Mouse (Mus musculus) gastrocnemius, postnatal 14 days (tissue): ENCODE results near the gene Ntsr2. TPM values are rescaled to one million over a fixed set of nuclear protein-coding genes. Genes with fewer than 3 reads are reported as not detected.
A peak's percentile ranks its signal among the peaks of the same experiment; 100 is the strongest.
"Not testable (repeated sequence)": the region's sequence is repeated elsewhere in the genome, so short reads cannot be mapped to it uniquely, and the experiment has no call there.

Experiments used
- DNase-seq: peaks from one replicate; pipeline ENCODE4 v3.0.0; 2021; ENCODE audit warnings: mixed read lengths
- intact Hi-C: fragments of 180-260 bp; cut with DNase I; formaldehyde crosslinking; loops from one replicate; pipeline ENCODE4 v1.15.1; 2025; ENCODE audit warnings: low total_unique reads
- total RNA-seq, 2 experiments: library from RNA; stranded (reverse); gene quantifications; 2 replicates each; pipeline ENCODE4 v1.2.3; 2021

The Ntsr2 gene
- total RNA-seq, 2 experiments from 2014 or later: 1.5 to 1.7 TPM

DNA sequence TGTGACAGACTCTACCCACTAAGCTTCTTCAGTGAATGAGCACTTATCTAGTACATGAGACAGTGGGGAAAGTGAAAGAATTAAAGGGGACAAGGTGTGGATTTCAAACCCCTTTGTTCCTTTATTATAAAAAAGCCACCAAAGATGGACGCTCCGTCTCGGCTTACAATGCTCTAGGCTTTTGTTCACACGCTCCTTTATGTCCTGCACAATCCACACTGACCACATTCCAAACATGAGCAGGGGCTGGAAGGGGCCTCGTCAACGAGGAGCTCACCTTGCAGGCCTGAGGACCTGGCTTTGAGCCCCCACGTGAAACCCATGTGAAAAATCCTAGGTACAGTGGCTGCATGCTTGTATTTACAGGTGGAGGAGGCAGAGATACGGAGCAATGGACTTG lies 8.5 kb upstream of the Ntsr2 start:
- no peak for DNase-seq
- intact Hi-C loops: no loop called here

DNA sequence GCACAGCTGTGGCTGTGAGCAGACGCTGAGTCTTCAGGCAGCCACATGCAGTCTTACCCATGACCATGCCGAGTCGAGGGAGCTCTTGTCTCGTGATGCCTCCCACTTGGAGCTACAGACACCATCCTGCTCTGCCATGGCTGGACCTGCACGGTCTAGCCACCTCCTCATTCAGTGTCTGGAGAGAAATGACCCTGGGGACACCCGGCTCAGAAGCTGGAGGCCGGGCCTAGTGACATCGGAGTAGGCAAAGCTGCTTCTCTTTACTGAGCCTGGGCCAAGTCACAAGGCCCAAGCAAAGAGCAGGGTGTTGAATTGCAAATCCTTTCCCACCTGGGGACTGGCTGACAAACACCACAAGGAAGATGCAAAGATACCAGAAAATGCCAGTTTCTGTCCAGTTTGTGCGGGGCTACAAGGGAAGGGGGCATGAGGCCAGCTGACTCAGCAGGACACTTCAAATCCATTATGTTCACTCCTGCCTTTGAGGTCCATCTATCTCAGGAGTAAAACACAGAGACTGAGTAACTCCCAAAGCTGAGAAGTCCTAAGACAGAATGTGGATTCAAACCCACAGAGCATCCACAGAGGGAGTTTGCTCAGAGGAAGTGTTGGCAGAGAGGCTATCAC lies 6.3 kb upstream of the Ntsr2 start:
- DNase-seq: peak; percentile 40
- intact Hi-C loops: no loop called here

DNA sequence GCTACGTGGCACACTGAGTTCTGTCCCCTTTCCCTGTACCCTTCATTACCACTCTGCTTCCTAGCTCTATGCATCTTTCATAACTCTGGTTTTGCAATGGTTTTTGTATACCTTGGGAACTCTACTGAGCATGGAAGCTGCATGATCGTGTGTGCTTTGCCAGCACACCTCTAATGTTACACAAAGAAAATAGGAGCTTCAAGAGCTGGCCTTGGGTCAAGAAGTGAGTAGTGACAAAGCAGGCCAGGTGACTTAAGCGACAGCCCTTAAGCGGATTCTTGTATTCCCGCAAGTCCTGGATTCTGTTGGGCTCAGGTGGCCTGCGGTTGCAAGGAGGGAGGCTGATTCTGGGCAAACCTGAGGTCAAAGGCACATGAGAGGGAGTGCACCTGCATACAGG lies 4.9 kb upstream of the Ntsr2 start:
- DNase-seq: no peak

DNA sequence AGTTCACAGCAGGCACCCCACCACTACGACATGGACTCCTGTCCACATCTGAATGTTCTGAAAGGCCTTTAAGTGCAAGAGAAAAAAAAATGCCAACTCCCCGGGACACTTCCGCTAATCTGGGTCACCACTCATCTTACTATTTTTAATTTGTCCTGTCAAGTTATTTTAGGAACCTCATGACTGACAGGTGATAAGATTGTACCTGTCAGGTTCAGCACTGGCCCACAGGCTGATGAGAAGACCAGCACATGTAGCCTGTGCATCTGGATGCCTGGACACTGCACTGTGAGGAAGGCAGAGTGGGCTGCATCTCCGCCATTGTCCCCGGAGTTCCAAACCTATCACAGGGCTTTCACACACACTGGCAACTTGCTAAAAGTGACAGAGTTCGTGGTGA lies 3.4 kb upstream of the Ntsr2 start:
- intact Hi-C loops: no loop called here
- no peak for DNase-seq

More for the DNA sequence above, 4.9 kb upstream of the Ntsr2 start:
- intact Hi-C loops: no loop called here

DNA sequence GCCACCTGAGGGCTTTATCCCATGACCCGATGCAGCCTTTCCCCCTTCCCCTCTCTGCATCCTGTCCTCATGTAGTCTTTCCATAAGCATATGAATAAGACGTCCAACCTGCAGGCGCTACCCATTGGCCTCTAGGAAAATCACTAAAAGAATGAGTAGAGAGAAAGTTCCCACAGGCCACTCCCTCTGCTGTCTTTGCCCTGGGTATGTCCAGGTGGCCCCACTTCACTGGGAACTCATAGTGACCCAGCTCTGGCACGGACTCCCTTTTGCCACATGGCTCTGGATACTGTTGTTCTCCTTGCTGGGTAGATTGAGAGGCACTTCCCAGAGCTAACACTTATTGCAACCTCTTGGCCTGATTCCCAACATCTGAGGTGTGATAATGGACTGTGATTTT lies 2.4 kb downstream of the Ntsr2 start:
- intact Hi-C loops: no loop called here
- DNase-seq: no peak

DNA sequence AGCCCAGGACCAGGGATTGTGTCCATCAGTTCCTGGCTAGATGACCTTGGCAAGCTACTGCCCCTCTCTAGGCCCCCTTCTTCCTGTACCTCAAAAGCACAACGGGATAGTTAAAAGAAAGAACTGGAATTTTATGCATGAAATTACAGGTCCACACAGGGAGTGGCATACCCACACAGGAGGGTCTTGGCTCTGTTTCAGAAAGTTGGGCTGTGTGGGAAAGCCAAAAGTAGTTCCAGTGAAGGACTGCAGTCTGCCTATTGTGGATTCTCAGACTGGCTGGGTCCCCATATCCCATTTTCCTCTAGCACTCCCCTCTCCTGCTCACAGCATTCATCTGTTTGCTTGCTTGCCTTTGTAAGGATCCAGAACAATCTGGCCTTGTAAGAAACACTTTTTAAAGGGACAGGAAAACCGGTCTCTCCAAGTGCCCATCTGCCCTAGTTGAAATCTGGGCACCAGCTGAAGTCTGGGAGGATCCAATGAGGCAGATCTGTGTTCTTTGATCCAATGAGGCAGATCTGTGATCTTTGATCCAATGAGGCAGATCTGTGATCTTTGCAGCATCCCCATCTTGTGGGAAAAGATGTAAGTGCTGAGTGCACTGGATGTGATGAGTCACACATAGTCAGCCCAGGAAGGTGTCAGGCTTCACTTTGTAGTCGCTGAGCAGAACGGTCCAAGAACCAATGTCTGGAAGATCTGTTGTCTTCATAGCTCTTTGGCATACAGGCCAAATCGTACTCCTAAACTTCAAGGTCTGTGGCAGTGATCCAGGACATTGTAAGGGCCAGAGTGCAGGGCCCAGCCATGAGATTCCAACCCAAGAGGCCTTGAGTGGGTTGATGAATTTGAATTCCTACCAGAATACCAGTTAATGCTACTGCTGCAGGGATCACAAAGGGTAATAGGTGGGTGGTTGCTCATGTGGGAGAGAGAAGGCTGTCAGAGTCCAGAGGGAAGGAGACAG lies 4.0 kb downstream of the Ntsr2 start:
- intact Hi-C loops: no loop called here
- DNase-seq: no peak

DNA sequence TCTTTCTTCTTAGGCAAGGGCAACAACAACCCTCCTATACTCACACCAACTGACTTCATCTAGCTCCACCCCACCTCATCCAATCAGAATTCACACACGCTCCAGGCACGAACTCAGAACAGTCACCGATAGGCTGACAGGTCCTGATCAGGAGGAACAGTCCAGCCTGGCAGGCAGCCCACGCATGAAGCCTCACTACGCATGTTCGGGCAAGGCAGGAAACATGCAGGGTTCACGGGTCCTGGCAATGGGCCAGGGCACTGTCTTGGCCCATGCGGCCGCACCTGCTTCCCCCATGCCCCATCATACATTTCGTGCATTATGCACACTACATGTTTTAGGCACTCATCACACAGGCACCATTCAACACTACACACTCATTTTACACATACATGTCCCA lies 8.3 kb downstream of the Ntsr2 start:
- DNase-seq: no peak
- intact Hi-C loops: no loop called here

DNA sequence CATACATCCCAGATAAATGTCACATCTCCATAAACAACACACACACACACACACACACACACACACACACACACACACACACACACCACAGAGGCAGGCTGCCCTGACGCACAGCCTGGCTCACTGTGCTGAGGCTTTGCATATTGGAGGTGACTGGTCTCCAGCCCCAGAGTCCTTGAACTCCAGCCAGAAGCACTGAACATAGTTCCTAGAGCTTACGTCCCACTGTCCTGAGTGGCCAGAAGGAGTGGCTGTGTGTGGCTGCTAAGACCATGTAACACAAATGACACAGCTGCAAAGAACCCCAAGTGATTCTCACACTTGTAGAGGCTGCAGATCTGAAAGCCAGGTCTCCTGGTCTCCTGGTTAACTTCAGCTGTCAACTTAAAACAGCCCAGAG lies 8.8 kb downstream of the Ntsr2 start:
- intact Hi-C loops: no loop called here
- DNase-seq: no peak

DNA sequence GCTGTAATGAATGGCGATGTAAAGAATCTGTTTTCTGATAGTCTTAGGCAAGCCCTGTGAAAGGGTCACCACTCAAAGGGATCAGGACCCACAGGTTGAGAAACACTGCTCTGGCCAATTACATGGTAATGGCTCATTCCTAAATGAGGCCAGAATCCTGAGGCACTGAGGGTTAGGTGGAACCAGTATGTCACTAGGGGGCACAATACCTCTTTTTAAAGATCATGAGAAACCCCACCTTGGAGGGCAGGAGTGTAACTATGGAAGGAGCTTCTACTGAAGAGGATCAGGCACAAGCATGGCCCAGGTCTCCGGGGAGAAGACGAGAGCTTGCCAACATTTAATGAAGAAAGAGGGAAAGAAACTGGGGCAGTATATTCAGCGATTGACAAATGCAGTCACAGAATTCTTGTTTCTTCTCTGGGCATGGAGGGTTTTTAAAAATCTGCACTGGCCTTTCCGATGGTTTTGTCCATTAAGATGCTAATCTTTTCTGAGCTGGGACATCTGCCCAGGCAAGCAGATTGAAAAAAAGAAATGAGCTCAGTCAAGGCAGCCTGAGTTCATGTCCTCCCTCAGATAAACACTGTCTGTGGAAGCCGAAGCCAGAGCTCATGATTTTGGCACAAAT lies 9.9 kb downstream of the Ntsr2 start:
- intact Hi-C loops: no loop called here
- DNase-seq: no peak

DNA sequence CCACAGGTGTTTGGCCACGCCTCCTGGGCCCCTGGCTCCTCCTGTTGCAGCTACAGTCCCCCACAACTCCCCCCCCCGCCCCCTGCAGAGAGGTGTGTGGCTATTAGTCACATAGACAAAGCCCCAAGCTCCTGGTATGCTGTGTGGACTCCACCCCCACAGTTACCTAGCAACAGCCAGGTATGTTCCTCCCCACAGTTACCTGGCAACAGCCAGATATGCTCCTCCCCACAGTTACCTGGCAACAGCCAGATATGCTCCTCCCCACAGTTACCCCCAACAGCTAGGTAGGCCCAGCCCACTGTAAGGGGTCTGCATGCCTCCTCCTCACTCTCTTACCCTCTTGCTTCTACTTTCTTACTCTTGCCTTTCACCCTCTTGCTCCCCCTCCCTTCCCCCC lies 11.8 kb downstream of the Ntsr2 start:
- intact Hi-C loops: no loop called here
- DNase-seq: no peak

DNA sequence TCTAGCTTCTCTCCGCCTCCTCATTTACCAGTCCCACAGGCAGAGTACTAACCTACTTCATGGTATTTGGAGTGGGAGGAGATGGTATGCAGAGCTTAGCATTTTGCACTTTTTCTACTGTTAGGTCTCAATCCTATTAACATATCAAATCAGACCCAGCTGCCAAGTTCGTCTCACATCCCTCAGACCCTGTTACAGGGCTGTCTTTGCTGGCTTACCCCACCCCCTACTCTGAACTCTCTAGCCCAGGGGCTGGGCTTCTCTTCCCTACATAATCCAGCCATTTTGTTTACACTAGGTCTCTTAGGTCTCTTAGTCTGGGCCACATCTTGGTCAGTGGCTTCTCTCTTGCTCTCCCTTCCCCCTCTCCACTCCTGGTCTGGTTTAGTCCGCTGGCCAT lies 16.0 kb downstream of the Ntsr2 start:
- intact Hi-C loops: no loop called here

DNA sequence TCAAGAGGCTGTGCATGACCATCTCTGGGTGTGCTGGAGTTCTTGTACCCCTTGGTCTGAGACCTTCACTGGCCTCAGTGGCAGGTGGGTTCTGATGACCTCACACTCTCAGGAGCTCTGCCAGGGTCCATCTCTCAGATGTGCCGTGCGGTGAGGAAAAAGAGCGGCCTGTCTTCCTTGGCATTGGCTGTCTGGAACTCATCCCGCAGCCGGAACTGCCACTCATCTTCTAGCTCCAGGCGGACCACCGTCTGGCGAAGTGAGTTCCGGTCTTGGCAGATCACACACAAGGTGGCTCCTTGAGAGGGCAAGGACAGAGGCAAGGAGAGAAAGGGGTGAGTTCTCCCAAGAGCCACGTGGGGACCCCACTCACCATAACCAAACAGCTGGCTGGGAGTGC lies 19.1 kb downstream of the Ntsr2 start:
- no peak for DNase-seq
- intact Hi-C loops: no loop called here

More for the DNA sequence above, 16.0 kb downstream of the Ntsr2 start:
- no peak for DNase-seq

DNA sequence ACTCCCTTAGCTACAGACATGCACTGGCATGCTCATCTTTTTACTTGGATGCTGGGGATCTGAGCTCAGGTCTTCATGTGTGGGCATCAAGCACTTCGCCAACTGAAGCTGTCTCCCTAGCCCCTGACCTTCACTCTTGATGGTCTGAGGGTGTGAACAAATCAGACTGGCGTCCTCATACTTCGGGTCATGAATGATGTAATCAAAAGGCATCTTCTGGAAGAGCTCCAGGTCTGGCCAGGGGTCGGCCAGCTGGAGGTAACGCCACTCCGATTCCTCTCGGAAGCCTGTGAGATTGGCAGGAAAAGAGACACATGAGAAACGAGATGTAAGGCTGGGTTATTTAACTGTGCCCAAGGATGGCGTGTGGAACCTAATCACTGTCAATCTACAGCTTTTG lies 37.4 kb downstream of the Ntsr2 start:
- no peak for DNase-seq
- intact Hi-C loops: no loop called here

DNA sequence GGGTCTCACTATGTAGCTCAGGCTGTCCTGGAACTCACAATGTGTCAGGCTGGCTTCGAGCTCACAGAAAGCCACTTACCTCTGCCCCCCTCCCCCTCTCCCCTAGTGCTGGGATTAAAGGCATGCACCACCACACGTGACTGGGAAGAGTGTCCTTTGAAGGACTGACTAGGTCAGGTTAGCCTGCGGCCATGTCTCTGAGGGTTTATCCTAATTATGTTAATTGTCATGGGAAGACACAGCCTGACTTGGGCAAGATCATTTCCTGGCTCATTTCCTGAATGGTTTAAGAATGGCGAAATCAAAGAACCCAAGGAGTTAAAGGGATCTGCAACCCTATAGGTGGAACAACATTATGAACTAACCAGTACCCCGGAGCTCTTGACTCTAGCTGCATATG lies 41.6 kb downstream of the Ntsr2 start:
- DNase-seq: no peak
- intact Hi-C loops: no loop called here

DNA sequence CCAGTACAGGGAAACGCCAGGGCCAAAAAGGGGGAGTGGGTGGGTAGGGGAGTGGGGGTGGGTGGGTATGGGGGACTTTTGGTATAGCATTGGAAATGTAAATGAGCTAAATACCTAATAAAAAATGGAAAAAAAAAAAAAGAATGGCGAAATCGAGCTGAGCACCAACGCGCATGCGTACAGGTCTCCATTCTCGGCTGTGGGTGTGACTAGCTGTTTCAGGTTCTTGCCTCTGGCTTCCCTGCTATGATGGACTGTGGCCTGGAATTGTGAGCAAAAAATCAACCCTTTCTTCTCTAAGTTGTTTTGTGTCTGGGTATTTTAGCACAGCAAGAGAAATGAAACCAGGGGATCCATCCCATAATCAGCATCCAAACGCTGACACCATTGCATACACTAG lies 42.1 kb downstream of the Ntsr2 start:
- DNase-seq, intact Hi-C loops: not testable (repeated sequence)

DNA sequence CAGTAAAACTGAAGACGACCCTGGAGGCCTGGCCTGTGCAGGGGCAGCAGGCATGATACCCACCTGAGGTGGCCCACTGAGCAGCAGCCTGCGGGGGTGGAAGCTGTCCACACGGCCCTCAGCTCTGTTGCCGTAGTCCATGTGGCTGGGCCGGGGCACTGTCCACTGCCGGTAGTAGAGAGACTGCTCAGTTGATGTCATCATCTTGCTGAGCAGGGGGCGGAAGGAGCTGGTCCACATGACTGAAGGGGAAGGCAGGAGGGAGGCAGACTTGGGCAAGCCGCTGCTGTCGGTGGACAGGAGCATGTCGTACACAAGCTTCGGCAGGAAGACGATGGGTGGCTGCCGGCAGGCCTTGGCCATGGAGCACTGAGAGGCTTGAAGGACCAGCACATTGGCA lies 43.0 kb downstream of the Ntsr2 start:
- no peak for DNase-seq
- intact Hi-C loops: no loop called here

DNA sequence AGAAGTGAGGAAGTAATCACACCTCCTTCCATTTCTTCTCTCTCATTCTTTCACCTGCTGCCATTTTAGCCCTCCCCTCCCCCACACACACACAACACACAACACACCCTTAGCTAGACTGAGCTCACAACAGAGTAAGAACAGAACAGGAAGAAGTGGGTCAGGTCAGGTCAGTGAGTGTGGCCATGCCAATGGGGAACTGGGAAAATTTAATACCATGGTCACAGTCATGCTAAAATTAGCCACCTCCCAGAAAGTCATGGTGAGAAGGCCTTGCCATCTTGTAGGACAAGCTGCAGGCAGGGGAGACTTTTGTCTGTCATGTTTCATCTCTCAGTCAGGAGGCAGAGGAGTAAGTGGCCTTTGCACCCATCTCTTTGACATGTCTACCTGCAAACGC lies 45.5 kb downstream of the Ntsr2 start:
- intact Hi-C loops: no loop called here
- DNase-seq: no peak
